Mouse (Mus musculus) kidney, postnatal 4 days (tissue): ENCODE data around the gene Xrcc4.

Experiments
- DNase-seq, 2 experiments: peaks; one replicate each; pipeline ENCODE4 v3.0.0; 2021; ENCODE audit warnings: mixed read lengths in 2 of 2

The Xrcc4 gene

GRCm38 (mm10) chr13:89929477-89929876, 159.9 kb downstream of the Xrcc4 start:
- peak; percentile 71 to 72 for DNase-seq

GRCm38 (mm10) chr13:89918814-89919481, 170.5 kb downstream of the Xrcc4 start:
- DNase-seq = peak in 1 of 2 experiments; percentile 1

- DNase-seq = no peak
These were observed 175.1 kb downstream of the Xrcc4 start for GRCm38 (mm10) chr13:89914332-89914731.

- DNase-seq = no peak
These were observed 175.5 kb downstream of the Xrcc4 start for GRCm38 (mm10) chr13:89913891-89914290.

- no peak for DNase-seq
These were observed 183.3 kb downstream of the Xrcc4 start for GRCm38 (mm10) chr13:89906120-89906519.

- DNase-seq = no peak
These were observed 190.3 kb downstream of the Xrcc4 start for GRCm38 (mm10) chr13:89899066-89899465.

GRCm38 (mm10) chr13:89892140-89892539, 197.3 kb downstream of the Xrcc4 start:
- no peak for DNase-seq

GRCm38 (mm10) chr13:89890159-89890558, 199.2 kb downstream of the Xrcc4 start:
- no peak for DNase-seq

- DNase-seq = no peak
These were observed 200.3 kb downstream of the Xrcc4 start for GRCm38 (mm10) chr13:89889074-89889473.

- no peak for DNase-seq
These were observed 205.9 kb downstream of the Xrcc4 start for GRCm38 (mm10) chr13:89883523-89883922.

GRCm38 (mm10) chr13:89881281-89881680, 208.1 kb downstream of the Xrcc4 start:
- DNase-seq = no peak

- DNase-seq = no peak
These were observed 210.5 kb downstream of the Xrcc4 start for GRCm38 (mm10) chr13:89878832-89879468.

GRCm38 (mm10) chr13:89875499-89875898, 213.9 kb downstream of the Xrcc4 start:
- DNase-seq = no peak

- DNase-seq = no peak
These were observed 216.7 kb downstream of the Xrcc4 start for GRCm38 (mm10) chr13:89872725-89873124.

GRCm38 (mm10) chr13:89854139-89854538, 235.3 kb downstream of the Xrcc4 start:
- DNase-seq = peak; percentile 2 to 9

GRCm38 (mm10) chr13:89850746-89851145, 238.7 kb downstream of the Xrcc4 start:
- DNase-seq = no peak

GRCm38 (mm10) chr13:89849955-89850354, 239.5 kb downstream of the Xrcc4 start:
- DNase-seq = no peak

GRCm38 (mm10) chr13:89838635-89839034, 250.8 kb downstream of the Xrcc4 start:
- DNase-seq = no peak

GRCm38 (mm10) chr13:89834485-89834884, 254.9 kb downstream of the Xrcc4 start:
- no peak for DNase-seq

GRCm38 (mm10) chr13:89833053-89833670, 256.2 kb downstream of the Xrcc4 start:
- no peak for DNase-seq

- DNase-seq = no peak
These were observed 260.9 kb downstream of the Xrcc4 start for GRCm38 (mm10) chr13:89828429-89828970.

- DNase-seq = no peak
These were observed 261.6 kb downstream of the Xrcc4 start for GRCm38 (mm10) chr13:89827838-89828237.

- DNase-seq = no peak
These were observed 274.9 kb downstream of the Xrcc4 start for GRCm38 (mm10) chr13:89814543-89814942.

GRCm38 (mm10) chr13:89812169-89812568, 277.2 kb downstream of the Xrcc4 start:
- DNase-seq = no peak
